Mouse (Mus musculus): ENCODE results near the gene Mrps30. TPM values are rescaled to one million over a fixed set of nuclear protein-coding genes. Genes with fewer than 3 reads are reported as not detected.

The Mrps30 gene
- polyA plus RNA-seq, 1 experiment from 2014 or later = 29.9 TPM

- Histone ChIP-seq H3K4me3 (no peak overlapping the region), H3K4me1 (no peaks in the 10 kb centered on the region), H3K4me2 (replicated peaks) (no peak overlapping the region), H3K27ac (no peak overlapping the region), H3K27me3 (no peaks in the 10 kb centered on the region), H3K9me3 (replicated peaks) (no peaks in the 10 kb centered on the region), H3K36me3 (no peaks in the 10 kb centered on the region), H3K9ac (no peak overlapping the region)
- 67% methylated on average over 1 of the region's 1 CpGs for WGBS
- ATAC-seq (ENCODE audit: low FRiP score) = no peak
Observed at GRCm38 (mm10) chr13:118365774-118366173, 21.3 kb downstream of the Mrps30 start.

- no peaks in the 10 kb centered on the region for H3K4me1 ChIP-seq
- no peak for ATAC-seq (ENCODE audit: low FRiP score)
Observed at GRCm38 (mm10) chr13:118363342-118363741, 23.7 kb downstream of the Mrps30 start.

DNA sequence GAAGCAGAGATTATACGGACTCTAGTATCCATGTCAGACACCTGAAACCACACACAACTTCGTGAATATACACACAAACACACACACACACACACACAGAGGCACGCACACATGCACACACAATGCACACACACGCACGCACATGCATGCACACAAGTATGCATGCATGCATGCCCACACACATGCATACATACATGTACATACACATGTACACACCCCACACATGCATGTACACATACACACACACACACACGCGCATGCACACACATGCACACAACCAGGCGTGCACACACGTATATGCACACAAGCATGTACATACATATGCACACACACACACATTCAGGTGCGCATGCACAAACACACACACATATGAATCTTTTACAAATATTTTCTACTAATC is 36.2 kb downstream of the Mrps30 start:
- Histone ChIP-seq H3K9me3 (replicated peaks) (no peaks in the 10 kb centered on the region), H3K4me2 (replicated peaks) (no peak overlapping the region), H3K4me1 (no peaks in the 10 kb centered on the region), H3K4me3 (no peak overlapping the region), H3K27me3 (no peaks in the 10 kb centered on the region), H3K27ac (no peak overlapping the region), H3K9ac (no peak overlapping the region), H3K36me3 (no peaks in the 10 kb centered on the region)
- ATAC-seq (ENCODE audit: low FRiP score) = 0 out of 2 replicates have a peak, but pooled peaks have one; percentile 38
- WGBS = 93% methylated on average over 10 of the region's 10 CpGs

More at GRCm38 (mm10) chr13:118363342-118363741, 23.7 kb downstream of the Mrps30 start:
- Histone ChIP-seq H3K4me3 (no peak overlapping the region), H3K27me3 (no peaks in the 10 kb centered on the region), H3K9me3 (replicated peaks) (no peaks in the 10 kb centered on the region), H3K27ac (no peak overlapping the region), H3K9ac (no peak overlapping the region), H3K36me3 (no peaks in the 10 kb centered on the region), H3K4me2 (replicated peaks) (no peak overlapping the region)
- 94% methylated on average over 6 of the region's 6 CpGs for WGBS

- no peaks in the 10 kb centered on the region for H3K36me3 ChIP-seq
- ATAC-seq (ENCODE audit: low FRiP score) = no peak
Observed at GRCm38 (mm10) chr13:118350257-118350656, 36.8 kb downstream of the Mrps30 start.

More at GRCm38 (mm10) chr13:118350257-118350656, 36.8 kb downstream of the Mrps30 start:
- no peak overlapping the region for H3K4me2 ChIP-seq (replicated peaks)
- H3K27me3 ChIP-seq = no peaks in the 10 kb centered on the region
- no peak overlapping the region for H3K4me3 ChIP-seq
- no peaks in the 10 kb centered on the region for H3K9me3 ChIP-seq (replicated peaks)
- no peaks in the 10 kb centered on the region for H3K4me1 ChIP-seq
- 29% methylated on average over 10 of the region's 10 CpGs for WGBS
- H3K9ac ChIP-seq = no peak overlapping the region
- no peak overlapping the region for H3K27ac ChIP-seq

Other genes starting within 250 kb of the Mrps30 start
- gene B430218F22Rik, start 622 bp downstream of the Mrps30 start, polyA plus RNA-seq (2016; fragmentation: Nextera tagmentation; extraction: Ambion mirVana) = 1.6 and 1.9 TPM in 2 replicates

All from hindbrain, embryonic 12.5 days (tissue).